Mouse (Mus musculus) lung, postnatal 0 days (tissue): ENCODE results near the gene Ephb6. TPM values are rescaled to one million over a fixed set of nuclear protein-coding genes. Genes with fewer than 3 reads are reported as not detected.
A peak's percentile ranks its signal among the peaks of the same experiment; 100 is the strongest.
"Not testable (repeated sequence)": the region's sequence is repeated elsewhere in the genome, so short reads cannot be mapped to it uniquely, and the experiment has no call there.

Source experiments
- ATAC-seq: fragments of 200-750 bp; cut with Nextera tagmentation; 2 replicates; pipeline ENCODE4 v1.8.0; 2017; ENCODE audit warnings: moderate library complexity
- DNase-seq: peaks from one replicate; pipeline ENCODE4 v3.0.0-alpha.2; 2016; ENCODE audit warnings: low spot score
- H3K27ac ChIP-seq: fragments of 300-500 bp; sonication (generic); 2 replicates; pipeline ENCODE4 v1.5.1; 2014; ENCODE audit warnings: antibody characterized with exemption, mild to moderate bottlenecking, low read length, mixed read lengths
- H3K27me3 ChIP-seq: fragments of 300-500 bp; sonication (generic); replicated peaks from 2 replicates; pipeline ENCODE4 v1.6.1; 2014; ENCODE audit warnings: low read length, mixed read lengths; ENCODE audit not compliant: insufficient read depth
- H3K36me3 ChIP-seq: fragments of 300-500 bp; sonication (generic); 2 replicates; pipeline ENCODE4 v1.6.1; 2014; ENCODE audit warnings: low read length, mixed read lengths; ENCODE audit not compliant: insufficient read depth
- H3K4me1 ChIP-seq: fragments of 300-500 bp; sonication (generic); 2 replicates; pipeline ENCODE4 v1.6.1; 2014; ENCODE audit warnings: antibody characterized with exemption, low read depth, low read length, mixed read lengths; ENCODE audit not compliant: insufficient read depth
- H3K4me2 ChIP-seq: fragments of 300-500 bp; sonication (generic); replicated peaks from 2 replicates; pipeline ENCODE4 v1.6.1; 2014; ENCODE audit warnings: low read depth, mild to moderate bottlenecking, low read length, moderate library complexity, mixed read lengths
- H3K4me3 ChIP-seq: fragments of 300-500 bp; sonication (generic); 2 replicates; pipeline ENCODE4 v1.5.1; 2014; ENCODE audit warnings: low read depth, low read length
- H3K9ac ChIP-seq: fragments of 300-500 bp; sonication (generic); replicated peaks from 2 replicates; pipeline ENCODE4 v1.6.1; 2014; ENCODE audit warnings: low read depth, mild to moderate bottlenecking
- H3K9me3 ChIP-seq: fragments of 300-500 bp; sonication (generic); 2 replicates; pipeline ENCODE4 v1.6.1; 2016; ENCODE audit warnings: low read length, mixed read lengths
- CTCF ChIP-seq: IDR thresholded peaks from 2 replicates; pipeline ENCODE4 v1.5.1; 2016; ENCODE audit warnings: antibody characterized with exemption, mild to moderate bottlenecking
- EP300 ChIP-seq: IDR thresholded peaks from 2 replicates; pipeline ENCODE4 v1.6.1; 2016; ENCODE audit warnings: antibody characterized with exemption, mild to moderate bottlenecking, control low read depth
- WGBS: fragments of 180-500 bp; shearing (Covaris S2); extraction: QIAGEN DNeasy Blood & Tissue Kit; methylation state at CpG from one replicate; pipeline ENCODE4 v1.1.7; 2014; 5-methylcytosine and 5-hydroxymethylcytosine counted together
- polyA plus RNA-seq: library from polyadenylated mRNA; unstranded; fragments of >200 nt; fragmentation: Nextera tagmentation; extraction: Ambion mirVana; gene quantifications from 2 replicates; pipeline ENCODE4 v1.2.1, GENCODE M21; 2015

Gene Ephb6
- polyA plus RNA-seq, 1 experiment from 2014 or later = 5.5 TPM

- Histone ChIP-seq H3K9ac (no peak overlapping the region), H3K27me3 (no peaks in the 10 kb centered on the region), H3K36me3 (no peaks in the 10 kb centered on the region), H3K4me3 (no peak overlapping the region), H3K27ac (no peak overlapping the region), H3K9me3 (no peaks in the 10 kb centered on the region), H3K4me2 (peak overlapping the region; percentile 19; the same call in 1 of the 2 replicates), H3K4me1 (no peaks in the 10 kb centered on the region)
- ATAC-seq (no peak), DNase-seq (no peak)
- TF ChIP-seq EP300 = no peak
- TF ChIP-seq CTCF = no peak
- WGBS = 89% methylated on average over 4 of the region's 4 CpGs
These were observed 42.7 kb upstream of the Ephb6 start for GRCm38 (mm10) chr6:41562598-41562997.

GRCm38 (mm10) chr6:41563104-41563951 is 42.0 kb upstream of the Ephb6 start:
- ATAC-seq = peak; percentile 43
- DNase-seq = peak; percentile 27
- WGBS = 50% methylated on average over 4 of the region's 23 CpGs
- not testable (repeated sequence) for H3K27me3 ChIP-seq, H3K4me3 ChIP-seq, H3K4me2 ChIP-seq, H3K27ac ChIP-seq, H3K4me1 ChIP-seq, H3K9me3 ChIP-seq, H3K9ac ChIP-seq, H3K36me3 ChIP-seq

- H3K27ac ChIP-seq = no peak overlapping the region
- WGBS = 86% methylated on average over 1 of the region's 1 CpGs
- TF ChIP-seq CTCF (no peak), EP300 (no peak)
- H3K4me1 ChIP-seq = no peaks in the 10 kb centered on the region
- H3K4me2 ChIP-seq = no peak overlapping the region
- H3K4me3 ChIP-seq = no peak overlapping the region
- H3K9me3 ChIP-seq = no peaks in the 10 kb centered on the region
- ATAC-seq (no peak), DNase-seq (no peak)
- H3K36me3 ChIP-seq = no peaks in the 10 kb centered on the region
- H3K9ac ChIP-seq = no peak overlapping the region
- no peaks in the 10 kb centered on the region for H3K27me3 ChIP-seq
These were observed 40.0 kb upstream of the Ephb6 start for GRCm38 (mm10) chr6:41565261-41565660.

- TF ChIP-seq CTCF (no peak), EP300 (no peak)
- no peaks in the 10 kb centered on the region for H3K36me3 ChIP-seq
- no peaks in the 10 kb centered on the region for H3K27me3 ChIP-seq
- H3K4me2 ChIP-seq = no peak overlapping the region
- H3K4me3 ChIP-seq = no peak overlapping the region
- ATAC-seq (no peak), DNase-seq (no peak)
- no peak overlapping the region for H3K9ac ChIP-seq
- no peak overlapping the region for H3K27ac ChIP-seq
- H3K4me1 ChIP-seq = no peaks in the 10 kb centered on the region
- 84% methylated on average over 4 of the region's 4 CpGs for WGBS
- no peaks in the 10 kb centered on the region for H3K9me3 ChIP-seq
These were observed 38.3 kb upstream of the Ephb6 start for GRCm38 (mm10) chr6:41566965-41567364.

GRCm38 (mm10) chr6:41569078-41569477 is 36.2 kb upstream of the Ephb6 start:
- H3K9me3 ChIP-seq = no peaks in the 10 kb centered on the region
- no peak overlapping the region for H3K4me3 ChIP-seq
- no peaks in the 10 kb centered on the region for H3K36me3 ChIP-seq
- no peak overlapping the region for H3K27ac ChIP-seq
- H3K4me1 ChIP-seq = no peaks in the 10 kb centered on the region
- 80% methylated on average over 3 of the region's 3 CpGs for WGBS
- no peak overlapping the region for H3K9ac ChIP-seq
- no peaks in the 10 kb centered on the region for H3K27me3 ChIP-seq
- DNase-seq = no peak
- TF ChIP-seq EP300 (no peak), CTCF (no peak)
- H3K4me2 ChIP-seq = no peak overlapping the region
- ATAC-seq = no peak

- Histone ChIP-seq H3K9me3 (no peaks in the 10 kb centered on the region), H3K36me3 (no peaks in the 10 kb centered on the region), H3K27me3 (no peaks in the 10 kb centered on the region), H3K27ac (no peak overlapping the region), H3K4me1 (no peaks in the 10 kb centered on the region), H3K4me2 (no peak overlapping the region), H3K9ac (no peak overlapping the region), H3K4me3 (no peak overlapping the region)
- WGBS = 42% methylated on average over 5 of the region's 5 CpGs
- peak; percentile 49 for ATAC-seq
- TF ChIP-seq EP300 (no peak), CTCF (no peak)
- DNase-seq = peak; percentile 33
These were observed 28.7 kb upstream of the Ephb6 start for GRCm38 (mm10) chr6:41576526-41577097.
